Mouse (Mus musculus) gastrocnemius, adult 18-20 months (tissue): ENCODE results near the gene Igf1r. TPM values are rescaled to one million over a fixed set of nuclear protein-coding genes. Genes with fewer than 3 reads are reported as not detected.

Experiments used
- DNase-seq: peaks from one replicate; pipeline ENCODE4 v3.0.0; 2021; ENCODE audit warnings: low spot score
- total RNA-seq, 2 experiments: library from RNA; stranded (reverse); gene quantifications; 2 replicates each; pipeline ENCODE4 v1.2.3; 2021

The Igf1r gene
- total RNA-seq, 2 experiments from 2014 or later: 6.9 to 8.1 TPM

DNA sequence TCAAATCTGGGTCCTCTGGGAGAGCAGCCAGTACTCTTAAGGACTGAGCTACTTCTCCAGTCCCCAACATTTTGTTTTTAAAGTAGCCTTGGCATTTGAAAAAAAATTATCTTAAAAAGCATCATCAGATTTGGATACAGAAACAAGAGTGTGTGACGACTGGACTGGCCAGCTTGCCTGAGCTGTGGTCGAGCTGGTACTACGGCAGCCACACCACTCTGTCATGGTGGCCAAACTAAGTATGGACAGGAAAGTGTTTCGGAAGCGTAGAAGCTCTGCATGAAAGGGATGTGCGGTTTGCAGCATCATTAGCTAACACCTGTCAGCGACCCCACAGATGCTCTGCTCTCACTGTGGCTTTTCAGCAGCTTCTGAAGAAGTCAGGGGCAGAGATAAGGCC is 53.4 kb downstream of the Igf1r start:
- DNase-seq: no peak

DNA sequence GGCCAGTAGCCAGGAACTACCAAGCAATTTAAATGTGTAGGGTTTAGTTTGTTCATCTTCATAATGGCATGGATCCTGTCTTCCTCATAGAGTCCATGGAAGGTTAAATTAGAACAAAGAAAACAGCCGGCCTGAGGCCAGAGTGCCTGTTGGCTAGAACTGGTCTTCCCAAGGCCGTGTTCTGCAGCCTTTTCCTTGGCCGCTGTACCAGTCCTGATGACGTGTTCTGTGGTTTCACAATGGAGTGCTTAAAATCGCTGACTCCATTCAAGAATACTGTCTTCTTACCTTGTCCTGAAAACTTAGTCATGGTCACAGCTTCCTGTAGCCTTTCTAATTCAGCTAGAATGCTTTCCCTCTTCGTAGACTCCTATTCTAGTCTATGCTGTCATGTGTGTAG is 53.9 kb downstream of the Igf1r start:
- peak; percentile 49 for DNase-seq

DNA sequence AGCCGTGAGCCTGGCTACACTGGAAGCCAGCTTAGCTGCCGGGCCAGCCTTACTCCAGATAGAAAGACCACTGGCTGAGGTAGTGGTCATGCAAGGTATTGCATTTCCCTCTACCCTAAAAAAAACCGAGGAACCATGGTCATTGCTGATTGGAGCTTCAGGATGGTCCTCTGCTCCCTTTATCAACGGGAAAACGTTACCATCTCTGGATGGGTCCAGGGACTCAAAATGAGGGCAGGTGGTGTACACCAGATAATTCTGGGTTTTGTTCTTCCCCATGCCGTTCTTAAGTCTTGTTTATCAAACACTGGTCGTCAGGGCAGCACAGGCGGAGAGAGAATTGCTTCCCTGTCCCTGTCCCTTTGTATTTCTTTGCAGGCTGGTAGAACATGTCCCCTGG is 57.0 kb downstream of the Igf1r start:
- DNase-seq: no peak

DNA sequence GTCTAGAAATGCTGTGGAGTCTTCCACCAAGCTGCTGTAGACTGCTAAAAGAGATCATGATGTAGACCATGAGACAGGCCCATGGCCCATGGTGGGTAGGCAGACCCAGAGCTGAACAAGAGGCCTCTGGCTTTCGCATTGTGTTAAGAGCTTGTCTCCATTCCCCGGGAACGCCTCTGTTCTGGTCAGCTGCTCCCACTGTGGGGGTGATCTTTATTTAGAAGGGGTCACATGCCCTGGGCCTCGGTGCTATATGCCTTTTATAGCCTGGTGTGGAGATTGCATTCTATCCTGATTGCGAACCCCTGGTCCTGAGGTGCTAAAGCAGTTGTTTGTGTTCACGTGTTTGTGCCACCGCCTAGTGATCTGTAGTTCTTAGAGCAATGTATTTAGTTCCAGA is 57.5 kb downstream of the Igf1r start:
- DNase-seq: no peak

DNA sequence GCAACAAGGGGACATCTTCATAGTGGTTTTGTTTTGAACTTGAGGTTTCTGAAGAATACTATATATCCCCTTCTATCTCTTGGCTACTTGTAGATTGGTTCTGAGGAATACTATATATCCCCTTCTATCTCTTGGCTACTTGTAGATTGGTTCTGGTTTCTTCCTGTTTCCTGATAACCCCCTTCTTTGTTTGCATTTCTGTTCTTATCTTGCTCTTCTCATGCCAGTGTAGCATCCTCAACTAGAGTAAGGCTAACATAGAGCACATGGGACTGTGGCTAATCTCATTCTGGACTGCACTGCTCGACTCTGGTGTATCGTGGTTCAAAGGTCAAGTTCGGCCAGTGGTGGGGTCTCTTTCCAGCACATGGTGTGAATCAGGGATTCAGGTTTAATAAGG is 58.2 kb downstream of the Igf1r start:
- no peak for DNase-seq

DNA sequence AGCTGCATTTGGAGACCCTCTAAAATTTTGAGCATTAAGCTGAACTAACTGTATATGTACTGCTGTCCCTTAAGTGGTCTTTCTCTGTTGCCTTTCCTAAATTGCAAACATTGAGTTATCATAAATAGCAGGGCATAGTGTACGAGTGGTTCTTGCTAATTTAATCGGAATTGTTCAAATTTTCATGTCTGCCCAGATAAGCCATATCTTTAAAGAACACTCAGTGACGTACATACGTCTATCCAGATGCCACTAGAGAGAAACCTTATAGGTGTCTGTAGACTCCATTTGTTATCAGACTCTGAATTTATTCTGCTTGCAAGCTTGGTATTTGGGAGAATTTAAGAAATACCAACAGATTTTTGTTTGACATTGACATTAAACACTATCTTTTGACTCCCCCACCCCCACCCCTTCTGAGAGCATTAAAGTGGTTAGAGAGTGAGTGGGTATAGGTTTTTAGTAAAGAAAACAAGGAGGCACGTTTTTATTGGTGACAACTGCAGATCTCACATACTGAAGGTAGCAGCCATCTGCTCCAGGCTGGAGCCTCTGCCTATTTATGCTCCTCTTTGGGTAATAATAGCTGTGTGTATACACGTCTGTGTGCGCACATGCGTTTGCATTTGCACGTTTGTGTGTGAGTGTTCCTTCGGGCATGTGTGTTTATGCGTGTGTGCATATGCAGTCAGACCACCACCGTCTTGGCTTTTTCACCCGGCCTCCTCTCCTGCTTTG is 58.9 kb downstream of the Igf1r start:
- DNase-seq: no peak

DNA sequence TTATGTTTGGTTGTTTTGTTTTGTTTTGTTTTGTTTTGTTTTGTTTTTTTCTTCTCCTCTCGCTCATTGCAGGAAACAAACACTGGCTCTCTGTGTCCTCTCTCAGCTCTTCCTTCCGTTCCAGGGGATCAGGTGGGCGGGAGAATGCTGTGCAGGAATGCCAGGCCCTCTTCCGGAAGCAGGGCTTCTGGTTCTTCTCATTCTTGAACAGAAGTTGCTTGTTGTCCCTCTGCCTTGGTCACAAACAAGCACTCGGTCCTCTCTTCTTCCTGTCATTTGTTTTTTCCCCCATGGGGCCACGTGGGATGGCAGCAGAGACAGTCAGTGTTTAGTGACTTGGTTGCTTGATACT is 59.5 kb downstream of the Igf1r start:
- no peak for DNase-seq

DNA sequence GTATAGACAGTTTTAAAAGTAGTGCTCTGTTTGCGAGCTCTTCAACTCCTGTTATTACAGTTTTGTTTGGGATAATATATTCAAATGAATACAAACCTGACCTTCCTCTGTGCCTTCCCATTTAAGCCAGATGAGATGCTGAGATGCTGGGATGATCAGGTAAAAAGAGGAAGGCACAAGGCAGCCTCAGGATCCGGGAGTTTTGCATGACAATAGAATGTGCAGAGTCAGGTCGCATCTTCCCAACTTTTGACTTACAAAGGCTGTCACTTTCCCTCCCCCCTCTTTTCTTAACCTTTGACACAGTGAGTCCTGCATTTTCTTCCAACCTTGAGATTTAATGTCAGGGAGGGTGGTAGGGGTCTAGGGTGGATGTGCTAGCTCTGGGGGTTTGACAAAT is 61.9 kb downstream of the Igf1r start:
- DNase-seq: no peak

DNA sequence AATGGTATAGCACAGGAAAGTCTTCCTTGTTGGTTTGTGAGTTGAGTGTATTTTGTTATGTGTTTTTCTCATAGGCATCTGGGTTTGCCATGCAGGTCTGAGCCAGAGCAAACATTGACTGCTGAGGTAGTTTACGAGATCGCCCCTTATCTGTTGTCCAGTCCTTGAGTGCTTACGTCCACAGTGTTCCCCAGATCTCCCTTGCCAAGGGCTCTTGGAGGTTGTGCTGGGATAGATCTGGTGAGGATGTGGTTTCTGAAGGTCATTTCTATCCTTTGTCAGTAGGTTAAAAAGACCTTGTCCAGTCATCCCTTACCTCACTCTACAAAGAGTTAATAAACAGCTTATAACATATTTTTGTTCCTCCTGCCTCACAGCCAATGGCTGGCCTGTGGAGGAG is 62.8 kb downstream of the Igf1r start:
- DNase-seq: no peak

DNA sequence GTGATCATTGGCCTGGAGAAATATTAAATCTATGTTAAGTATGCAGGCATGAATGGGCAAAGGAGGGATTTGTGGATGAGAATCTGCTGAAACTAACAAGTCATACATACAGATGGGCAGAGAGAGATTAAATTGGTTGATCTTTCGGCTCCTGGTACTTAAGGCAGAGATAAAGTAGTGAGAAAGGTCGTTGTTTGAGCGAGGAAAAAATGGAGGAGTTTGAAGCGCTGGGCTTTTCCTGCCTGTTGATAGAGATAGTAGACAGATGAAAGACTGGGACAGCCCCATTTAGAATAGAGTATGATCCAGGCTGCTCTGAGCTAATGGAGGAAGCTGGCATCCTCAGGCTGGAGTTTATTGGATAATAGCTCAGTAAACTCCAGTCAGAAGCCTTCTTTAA is 65.4 kb downstream of the Igf1r start:
- DNase-seq: no peak

DNA sequence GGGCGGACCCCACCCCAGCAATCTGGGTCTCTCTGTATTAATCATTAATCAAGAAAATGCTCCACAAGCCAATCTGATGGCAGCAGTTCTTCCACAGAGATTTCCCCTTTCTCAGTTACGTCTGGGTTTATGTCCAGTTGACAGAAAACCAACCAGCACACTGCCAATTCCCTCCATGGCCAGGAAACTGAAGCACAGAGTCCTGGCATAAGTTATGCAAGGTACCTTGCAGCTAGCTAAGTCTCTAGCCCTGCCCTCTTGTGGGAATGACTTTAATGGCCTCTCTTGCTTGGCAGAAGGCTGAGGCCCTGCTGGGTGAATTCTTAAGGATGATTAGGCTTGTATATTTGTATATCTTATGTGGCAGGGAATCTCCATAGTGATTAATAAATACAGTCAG is 67.9 kb downstream of the Igf1r start:
- peak; percentile 22 for DNase-seq

DNA sequence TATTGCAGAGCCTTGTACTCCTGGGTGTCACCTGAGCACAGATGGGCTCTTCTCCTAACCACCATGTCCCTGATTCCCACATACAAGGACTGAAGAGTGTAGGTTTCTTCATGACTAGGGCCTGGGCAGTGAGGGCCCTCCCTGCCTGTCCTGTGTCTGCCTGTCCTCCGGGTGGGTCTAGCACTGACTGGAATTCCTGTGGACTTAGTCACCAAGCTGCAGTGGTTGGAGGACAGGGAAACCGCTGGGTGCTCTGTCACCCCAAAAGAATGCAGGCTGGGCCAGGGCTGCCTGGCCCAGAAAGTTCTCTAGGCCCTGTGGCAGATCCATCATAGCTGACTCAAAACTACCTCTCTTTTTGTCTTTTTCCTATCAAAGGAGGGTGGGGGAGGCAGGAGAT is 69.1 kb downstream of the Igf1r start:
- peak; percentile 59 for DNase-seq

DNA sequence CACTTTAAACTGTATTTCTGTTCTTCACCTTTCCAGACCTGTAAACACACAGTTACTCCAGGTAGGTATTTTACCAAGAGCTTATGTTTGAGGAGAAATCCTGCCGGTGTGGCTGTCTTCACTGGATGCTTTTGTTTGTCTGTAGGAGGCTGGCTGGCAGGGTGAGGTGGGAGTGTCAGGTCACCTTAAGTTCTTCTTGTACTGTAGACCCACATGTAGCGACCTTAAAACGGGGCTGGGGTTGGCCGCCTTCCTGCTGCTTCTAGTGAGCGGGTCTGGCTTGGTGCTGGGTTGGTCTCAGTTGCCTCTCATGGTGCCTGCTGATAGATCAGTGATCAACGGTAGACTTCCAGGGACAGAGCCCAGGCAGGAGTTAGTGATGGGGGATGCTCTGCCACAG is 69.6 kb downstream of the Igf1r start:
- no peak for DNase-seq

DNA sequence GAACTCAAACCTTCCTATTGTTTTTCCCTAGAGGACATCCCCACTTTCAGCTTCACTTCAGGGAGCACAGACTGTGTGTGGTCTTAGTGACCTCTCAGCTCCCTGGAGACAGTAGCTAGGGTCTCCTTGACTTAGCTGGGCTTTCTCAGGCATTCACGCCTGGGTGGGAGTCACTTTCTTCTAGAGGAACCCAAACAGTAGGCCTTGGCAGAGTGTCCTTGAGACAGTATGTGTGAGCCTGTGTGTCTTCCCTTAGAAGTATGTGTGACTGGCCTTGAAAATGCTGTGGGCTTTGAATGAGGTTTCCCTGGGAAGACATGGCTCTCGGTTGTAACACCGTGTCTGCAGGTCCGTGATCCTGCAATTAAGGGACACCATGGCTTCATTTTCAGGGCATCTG is 71.3 kb downstream of the Igf1r start:
- no peak for DNase-seq

DNA sequence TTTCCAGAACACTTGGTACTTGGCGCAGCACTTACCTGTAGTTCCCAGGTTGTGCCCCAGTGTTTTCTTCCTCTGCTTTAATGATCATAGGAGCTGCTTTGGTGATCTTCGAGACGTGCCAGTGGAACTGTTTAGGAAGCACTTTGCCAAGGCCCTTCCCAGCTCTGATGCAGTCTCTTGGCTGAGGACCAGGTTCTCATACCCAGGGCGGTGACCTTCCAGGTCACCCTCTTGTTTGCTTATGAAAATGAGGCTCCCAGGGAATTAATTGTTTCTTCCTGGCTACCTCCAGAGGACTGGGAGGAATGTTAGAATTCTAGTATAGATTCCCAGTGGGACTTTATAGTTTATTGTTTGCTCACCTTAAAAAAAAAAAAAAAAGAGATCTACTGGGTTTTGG is 72.0 kb downstream of the Igf1r start:
- peak; percentile 13 for DNase-seq

DNA sequence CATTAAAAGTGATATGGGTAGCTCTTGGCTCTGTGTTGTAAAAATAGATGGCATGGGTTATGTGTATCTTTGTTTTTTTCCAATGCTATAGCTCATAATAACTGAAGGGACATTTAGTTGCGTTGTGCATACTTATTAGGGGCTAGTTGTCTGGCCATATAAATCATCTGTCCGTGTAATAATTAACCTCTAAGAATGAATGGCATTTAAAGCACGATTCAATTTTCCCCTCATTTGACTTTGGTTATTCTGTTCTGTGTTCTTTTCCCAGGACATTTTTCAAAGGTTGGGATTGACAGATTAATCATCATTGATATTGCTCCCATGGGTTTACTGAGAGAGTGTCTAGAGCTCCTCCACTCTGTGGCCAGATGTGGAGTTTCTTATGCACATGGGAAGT is 72.8 kb downstream of the Igf1r start:
- no peak for DNase-seq

DNA sequence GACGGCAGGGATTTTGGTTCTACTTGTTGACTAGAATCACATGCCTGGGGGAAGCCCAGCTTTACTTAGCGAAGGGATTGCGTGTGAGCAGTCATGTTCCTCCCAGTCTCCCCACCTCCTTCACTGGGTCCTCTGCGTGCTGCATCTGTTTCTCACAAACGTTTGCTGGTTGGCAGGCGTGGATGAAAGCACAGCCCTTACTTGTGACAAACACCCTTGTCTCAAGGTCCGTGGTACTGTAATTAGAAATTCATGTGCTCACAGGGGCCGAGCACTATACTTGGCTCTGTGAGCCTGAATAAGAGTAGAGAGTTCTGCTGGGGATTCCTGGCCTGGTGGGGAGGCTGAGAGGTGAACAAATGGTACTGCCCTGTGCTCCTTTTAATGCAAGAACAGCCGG is 73.4 kb downstream of the Igf1r start:
- DNase-seq: no peak

DNA sequence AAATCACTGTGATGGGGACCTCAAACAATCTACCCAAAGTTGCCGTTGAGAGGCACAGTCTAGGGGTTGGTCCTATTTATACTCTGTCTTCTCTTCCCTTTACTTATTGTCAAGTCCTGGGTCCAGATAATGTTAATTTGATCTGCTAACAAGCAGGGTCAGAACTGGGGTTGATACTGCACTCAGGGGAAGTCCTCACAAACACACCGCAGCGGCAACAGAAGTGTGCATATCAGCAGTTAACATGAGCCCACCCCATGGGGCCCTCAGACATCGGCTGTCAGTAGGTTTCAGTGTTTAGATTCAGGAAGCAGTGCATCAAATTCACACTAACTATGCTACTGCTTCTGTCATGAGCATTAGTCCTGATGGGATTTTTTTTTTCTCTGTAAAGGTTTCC is 75.5 kb downstream of the Igf1r start:
- no peak for DNase-seq

DNA sequence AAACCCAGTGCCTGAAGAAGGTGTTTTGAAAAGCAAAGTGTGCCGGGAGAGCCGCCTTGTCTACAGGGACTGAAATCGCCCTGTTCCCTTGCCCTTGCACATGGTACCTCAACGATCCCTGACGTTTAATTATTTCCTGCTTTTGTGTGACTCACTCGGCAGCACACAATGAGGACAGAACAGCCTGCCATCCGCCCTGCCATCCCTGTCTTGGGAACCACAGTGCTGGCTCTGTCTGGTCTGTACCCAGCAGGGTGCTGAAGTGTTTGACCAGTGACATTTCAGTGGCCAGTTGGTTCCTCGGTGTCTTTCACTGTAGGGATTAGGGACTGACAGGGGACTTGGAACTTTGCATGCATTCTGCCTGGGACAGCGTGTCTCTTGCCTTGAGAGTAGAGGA is 78.2 kb downstream of the Igf1r start:
- no peak for DNase-seq

DNA sequence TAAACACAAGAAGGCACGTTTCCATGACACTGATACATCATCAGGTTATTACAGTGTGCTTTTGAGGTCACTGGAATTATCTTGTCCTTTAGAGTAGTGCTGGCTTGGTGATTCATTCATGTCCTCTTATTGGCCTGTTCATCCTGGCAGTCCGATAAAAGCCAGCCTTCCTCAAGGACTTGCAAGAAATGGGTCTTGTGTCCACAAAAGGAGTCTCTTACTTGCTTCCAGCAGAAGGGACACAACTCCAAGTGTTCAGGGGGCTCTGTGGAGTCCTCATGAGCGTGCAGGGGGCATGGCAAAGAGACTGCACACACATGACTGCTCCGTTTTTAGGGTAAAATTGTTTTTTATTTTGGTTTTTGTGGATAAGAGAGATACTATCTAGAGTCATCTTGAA is 83.9 kb downstream of the Igf1r start:
- DNase-seq: no peak

DNA sequence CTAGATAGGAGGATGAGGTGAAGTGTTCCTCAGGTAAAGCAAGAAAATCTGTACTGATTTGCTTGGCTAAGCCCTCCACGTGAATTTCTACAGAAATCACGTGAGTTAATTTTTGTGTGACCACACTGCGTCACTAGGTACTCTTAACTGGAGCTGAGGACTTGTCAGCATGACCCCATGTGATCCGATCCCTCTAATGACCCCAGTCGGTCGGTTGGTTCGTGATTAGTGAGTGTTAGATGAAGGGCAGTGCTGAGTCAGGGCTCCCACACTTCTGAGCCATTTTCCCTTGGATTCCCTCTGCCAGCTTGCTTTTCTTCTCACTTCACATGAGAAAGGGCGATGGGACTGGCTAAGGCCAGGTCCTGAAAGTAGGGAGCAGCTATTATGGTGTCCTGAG is 86.2 kb downstream of the Igf1r start:
- DNase-seq: no peak

DNA sequence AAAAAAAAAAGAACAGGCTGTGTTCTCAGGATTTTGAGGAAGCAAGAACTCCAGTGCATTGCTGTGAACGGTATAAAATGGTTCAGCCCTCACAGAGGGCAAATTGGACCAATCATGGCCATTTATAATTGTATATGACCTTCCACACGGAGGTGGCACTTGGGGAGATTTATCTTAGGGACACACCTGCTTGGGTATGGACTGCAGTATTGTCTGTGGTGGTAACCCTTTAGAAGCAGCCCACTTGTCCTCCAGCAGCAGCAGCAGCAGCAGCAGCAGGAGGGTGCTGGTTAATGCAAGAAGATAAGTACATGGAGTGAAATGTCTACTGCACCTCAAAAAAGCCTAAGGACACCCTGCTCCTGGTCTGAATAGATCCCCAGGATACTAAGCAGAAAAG is 86.9 kb downstream of the Igf1r start:
- DNase-seq: no peak

DNA sequence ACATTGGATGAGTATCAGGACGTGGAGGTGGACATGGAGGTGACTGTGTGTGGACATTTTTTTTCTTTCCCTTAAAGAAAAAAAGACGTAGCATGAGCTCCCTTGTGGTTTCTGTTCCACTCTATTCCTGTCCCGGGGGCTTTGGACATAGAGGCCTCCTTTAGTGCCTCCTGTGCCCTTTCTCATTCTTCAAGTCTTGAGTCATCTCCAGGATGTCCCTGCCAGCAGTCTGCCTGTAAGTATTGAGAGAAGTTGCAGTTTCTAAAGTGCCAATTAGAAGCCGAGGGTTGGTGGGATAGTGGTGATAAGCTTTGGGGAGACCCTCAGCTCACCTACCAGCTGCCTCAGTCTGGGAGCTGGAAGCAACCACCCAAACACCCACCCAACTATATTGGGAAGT is 92.0 kb downstream of the Igf1r start:
- DNase-seq: no peak

DNA sequence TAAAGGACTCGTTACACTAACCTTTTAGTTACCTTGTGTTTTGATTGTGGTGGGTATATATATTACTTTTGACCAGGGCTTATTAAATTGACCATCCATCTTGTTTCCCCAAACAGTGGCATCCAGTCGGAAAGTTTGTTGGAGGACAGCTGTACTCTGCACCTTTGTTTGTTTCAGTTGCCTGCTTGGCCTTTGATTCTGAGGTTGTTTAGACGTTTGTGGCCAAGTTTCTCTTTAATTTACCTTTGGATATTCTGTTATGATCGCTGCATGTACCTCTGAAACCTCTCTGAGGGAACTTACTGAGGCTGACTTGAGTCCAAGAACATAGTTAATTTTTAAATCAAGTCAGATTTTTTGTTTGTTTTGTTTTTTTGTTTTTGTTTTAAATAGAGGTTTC is 94.5 kb downstream of the Igf1r start:
- DNase-seq: no peak
